Mouse (Mus musculus): ENCODE measurements around the gene Rhox3h. TPM values are rescaled to one million over a fixed set of nuclear protein-coding genes. Genes with fewer than 3 reads are reported as not detected.

The Rhox3h gene
- polyA plus RNA-seq, 1 experiment from 2014 or later = not detected

Other genes with a start within 250 kb of the Rhox3h start
- not detected in 2 replicates for gene Rhox4b, start 236.3 kb downstream of the Rhox3h start, polyA plus RNA-seq (2015; fragmentation: Nextera tagmentation; extraction: Ambion mirVana)
- not detected in 2 replicates for gene Rhox2c, start 215.1 kb downstream of the Rhox3h start, polyA plus RNA-seq (2015; fragmentation: Nextera tagmentation; extraction: Ambion mirVana)
- gene Rhox3c, start 210.2 kb downstream of the Rhox3h start, polyA plus RNA-seq (2015; fragmentation: Nextera tagmentation; extraction: Ambion mirVana) = not detected in 2 replicates
- gene Rhox4c, start 188.4 kb downstream of the Rhox3h start, polyA plus RNA-seq (2015; fragmentation: Nextera tagmentation; extraction: Ambion mirVana) = not detected in 2 replicates
- gene Rhox2d, start 175.3 kb downstream of the Rhox3h start, polyA plus RNA-seq (2015; fragmentation: Nextera tagmentation; extraction: Ambion mirVana) = not detected in 2 replicates
- gene Rhox4d, start 154.4 kb downstream of the Rhox3h start, polyA plus RNA-seq (2015; fragmentation: Nextera tagmentation; extraction: Ambion mirVana) = not detected in 2 replicates
- not detected in 2 replicates for gene Rhox2e, start 138.3 kb downstream of the Rhox3h start, polyA plus RNA-seq (2015; fragmentation: Nextera tagmentation; extraction: Ambion mirVana)
- gene Rhox3e, start 126.7 kb downstream of the Rhox3h start, polyA plus RNA-seq (2015; fragmentation: Nextera tagmentation; extraction: Ambion mirVana) = not detected in 2 replicates
- not detected in 2 replicates for gene Rhox4e, start 111.4 kb downstream of the Rhox3h start, polyA plus RNA-seq (2015; fragmentation: Nextera tagmentation; extraction: Ambion mirVana)
- not detected in 2 replicates for gene Rhox2f, start 97.4 kb downstream of the Rhox3h start, polyA plus RNA-seq (2015; fragmentation: Nextera tagmentation; extraction: Ambion mirVana)
- gene Rhox3f, start 87.8 kb downstream of the Rhox3h start, polyA plus RNA-seq (2015; fragmentation: Nextera tagmentation; extraction: Ambion mirVana) = not detected in 2 replicates
- gene Rhox4f, start 61.1 kb downstream of the Rhox3h start, polyA plus RNA-seq (2015; fragmentation: Nextera tagmentation; extraction: Ambion mirVana) = not detected in 2 replicates
- gene Rhox3g, start 40.2 kb downstream of the Rhox3h start, polyA plus RNA-seq (2015; fragmentation: Nextera tagmentation; extraction: Ambion mirVana) = not detected in 2 replicates
- not detected in 2 replicates for gene Rhox2g, start 25.3 kb downstream of the Rhox3h start, polyA plus RNA-seq (2015; fragmentation: Nextera tagmentation; extraction: Ambion mirVana)
- not detected in 2 replicates for gene Rhox4g, start 17.4 kb downstream of the Rhox3h start, polyA plus RNA-seq (2015; fragmentation: Nextera tagmentation; extraction: Ambion mirVana)
- gene Rhox2h, start 4.5 kb upstream of the Rhox3h start, polyA plus RNA-seq (2015; fragmentation: Nextera tagmentation; extraction: Ambion mirVana) = not detected in 2 replicates
- 0.54 and 0.58 TPM in 2 replicates for gene Rhox5, start 136.1 kb upstream of the Rhox3h start, polyA plus RNA-seq (2015; fragmentation: Nextera tagmentation; extraction: Ambion mirVana)
- gene Rhox6, start 158.1 kb upstream of the Rhox3h start, polyA plus RNA-seq (2015; fragmentation: Nextera tagmentation; extraction: Ambion mirVana) = not detected in 2 replicates
- gene Rhox7a, start 162.9 kb upstream of the Rhox3h start, polyA plus RNA-seq (2015; fragmentation: Nextera tagmentation; extraction: Ambion mirVana) = not detected in 2 replicates
- gene Rhox8, start 210.2 kb upstream of the Rhox3h start, polyA plus RNA-seq (2015; fragmentation: Nextera tagmentation; extraction: Ambion mirVana) = not detected in 2 replicates
- not detected in 2 replicates for gene Rhox7b, start 228.5 kb upstream of the Rhox3h start, polyA plus RNA-seq (2015; fragmentation: Nextera tagmentation; extraction: Ambion mirVana)
- gene Rhox9, start 233.0 kb upstream of the Rhox3h start, polyA plus RNA-seq (2015; fragmentation: Nextera tagmentation; extraction: Ambion mirVana) = not detected in 2 replicates

Measured in kidney, postnatal 0 days (tissue).